Mouse (Mus musculus) cerebellum, adult 2 months (tissue): Measurements from ENCODE around the gene Vax2.

Experiments
- CTCF ChIP-seq: fragments of 200-500 bp; IDR thresholded peaks from 2 replicates; pipeline ENCODE4 v1.5.1; 2011; ENCODE audit warnings: low read depth, mild to moderate bottlenecking, control low read depth, low read length, moderate library complexity, borderline replicate concordance; ENCODE audit not compliant: insufficient read depth
- POLR2A ChIP-seq: fragments of 200-500 bp; IDR thresholded peaks from 2 replicates; pipeline ENCODE4 v1.6.1; 2011; ENCODE audit warnings: low read length, control low read depth, borderline replicate concordance; ENCODE audit not compliant: insufficient read depth

GRCm38 (mm10) chr6:83779026-83779425, 68.0 kb downstream of the Vax2 start:
- TF ChIP-seq CTCF (peak; percentile 67), POLR2A (no peak)
